Mouse (Mus musculus) urinary bladder, postnatal 14 days (tissue): ENCODE data around the gene Slc25a36.

Experiments
- DNase-seq: peaks from one replicate; pipeline ENCODE4 v3.0.0; 2021; ENCODE audit warnings: low spot score

Slc25a36 gene

GRCm38 (mm10) chr9:97041633-97042032 is 69.3 kb downstream of the Slc25a36 start:
- DNase-seq = no peak

GRCm38 (mm10) chr9:97038010-97038409 is 72.9 kb downstream of the Slc25a36 start:
- no peak for DNase-seq

GRCm38 (mm10) chr9:97036656-97037055 is 74.3 kb downstream of the Slc25a36 start:
- DNase-seq = no peak

GRCm38 (mm10) chr9:97027361-97027760 is 83.6 kb downstream of the Slc25a36 start:
- no peak for DNase-seq

DNA sequence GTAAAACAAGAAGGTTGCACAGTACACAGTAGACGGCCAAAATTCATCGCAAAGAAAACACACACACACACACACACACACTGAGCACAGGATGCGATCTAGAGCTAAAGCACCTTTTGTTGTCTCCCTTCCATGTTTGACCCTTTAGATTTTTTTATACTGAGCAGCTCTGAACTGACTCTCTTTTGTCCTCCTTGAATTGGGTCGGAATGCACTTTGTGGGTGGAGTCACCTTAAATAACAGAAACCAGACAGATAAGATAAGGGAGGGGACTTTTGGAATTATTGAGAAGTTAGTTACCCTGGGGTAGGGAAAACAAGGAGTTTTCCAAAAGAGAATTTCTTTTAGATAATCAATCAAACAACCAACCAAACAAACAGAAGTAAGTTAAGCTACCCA is 85.0 kb downstream of the Slc25a36 start:
- DNase-seq = no peak
